Mouse (Mus musculus) cortical plate, adult 2 months (tissue): Measurements from ENCODE around the gene Socs1. TPM values are rescaled to one million over a fixed set of nuclear protein-coding genes. Genes with fewer than 3 reads are reported as not detected.

Experiments
- H3K27ac ChIP-seq: fragments of 200-500 bp; 2 replicates; pipeline ENCODE4 v1.5.1; 2012; ENCODE audit warnings: low read length, control low read depth, inconsistent platforms; ENCODE audit not compliant: insufficient read depth
- H3K4me1 ChIP-seq: fragments of 200-500 bp; 2 replicates; pipeline ENCODE4 v1.6.1; 2011; ENCODE audit warnings: low read length; ENCODE audit not compliant: control insufficient read depth, insufficient read depth
- H3K4me3 ChIP-seq: fragments of 200-500 bp; 2 replicates; pipeline ENCODE4 v1.5.1; 2011; ENCODE audit warnings: mild to moderate bottlenecking, low read length, control low read depth; ENCODE audit not compliant: insufficient read depth
- CTCF ChIP-seq: fragments of 200-500 bp; IDR thresholded peaks from 2 replicates; pipeline ENCODE4 v1.5.1; 2011; ENCODE audit warnings: mild to moderate bottlenecking, control low read depth, low read length; ENCODE audit not compliant: insufficient read depth; ENCODE audit errors: extremely low read depth
- POLR2A ChIP-seq: fragments of 200-500 bp; IDR thresholded peaks from 2 replicates; pipeline ENCODE4 v1.6.1; 2011; ENCODE audit warnings: mild to moderate bottlenecking, low read length, control low read depth; ENCODE audit not compliant: insufficient read depth; ENCODE audit errors: extremely low read depth
- polyA plus RNA-seq: library from polyadenylated mRNA; depleted of rRNA; stranded (reverse); fragments of >200 nt; gene quantifications from 2 replicates; pipeline ENCODE4 v1.2.3, GENCODE M21; 2012

Socs1 gene
- polyA plus RNA-seq, 1 experiment = 0.71 TPM

DNA sequence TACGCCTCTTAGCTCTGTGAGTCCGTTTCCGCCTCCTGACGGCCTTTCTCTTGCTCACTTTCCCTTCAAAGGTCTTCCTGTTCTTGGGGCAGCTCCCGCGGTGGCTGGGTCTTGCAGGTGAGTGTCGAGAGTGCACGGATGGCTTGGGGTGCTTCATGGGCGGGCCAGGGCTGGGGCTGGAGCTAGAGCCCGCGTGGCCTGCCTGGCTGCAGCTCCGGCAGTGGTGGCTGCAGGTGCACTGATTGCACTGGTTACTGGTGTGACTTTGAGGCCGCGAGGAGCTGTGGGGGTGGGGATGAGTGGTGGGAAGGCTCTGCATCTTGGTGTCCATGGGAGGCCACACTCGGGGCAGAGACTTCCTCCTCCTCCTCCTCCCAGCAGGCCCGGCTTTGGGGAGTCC is 2.9 kb upstream of the Socs1 start, which contains the start of gene Tnp2:
Gene Tnp2, minus strand, starts transcription at position 390 of the 400 bp plus-strand sequence.
- Histone ChIP-seq H3K4me3 (no peak within 1 kb of the TSS), H3K27ac (no peak within 1 kb of the TSS), H3K4me1 (no peaks in the 10 kb centered on the region)
- no peak for TF ChIP-seq POLR2A
- TF ChIP-seq CTCF = no peak

DNA sequence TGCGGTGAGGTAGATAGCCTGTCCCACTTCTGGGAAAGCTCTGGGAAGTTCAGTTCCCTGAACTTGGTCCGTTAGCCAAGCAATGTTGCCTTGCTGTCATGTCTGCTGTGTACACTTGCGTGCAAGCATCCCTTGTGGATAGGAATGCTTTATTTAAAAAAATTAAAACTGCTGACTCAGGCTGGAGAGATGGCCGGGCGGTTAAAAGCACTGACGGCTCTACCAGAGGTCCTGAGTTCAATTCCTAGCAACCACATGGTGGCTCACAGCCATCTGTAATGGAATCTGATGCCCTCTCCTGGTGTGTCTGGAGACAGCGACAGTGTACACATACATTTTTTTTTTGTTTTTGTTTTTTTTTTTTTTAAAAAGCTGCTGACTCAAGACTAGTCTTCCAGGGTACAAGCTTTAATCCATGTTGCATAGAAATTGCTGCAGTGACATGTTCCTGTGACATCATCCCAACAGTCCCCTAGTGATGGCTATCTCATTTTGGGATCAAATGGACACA is 2.3 kb upstream of the Socs1 start:
- Histone ChIP-seq H3K4me3 (no peak overlapping the region), H3K27ac (no peak overlapping the region), H3K4me1 (no peaks in the 10 kb centered on the region)
- TF ChIP-seq POLR2A (no peak), CTCF (no peak)

DNA sequence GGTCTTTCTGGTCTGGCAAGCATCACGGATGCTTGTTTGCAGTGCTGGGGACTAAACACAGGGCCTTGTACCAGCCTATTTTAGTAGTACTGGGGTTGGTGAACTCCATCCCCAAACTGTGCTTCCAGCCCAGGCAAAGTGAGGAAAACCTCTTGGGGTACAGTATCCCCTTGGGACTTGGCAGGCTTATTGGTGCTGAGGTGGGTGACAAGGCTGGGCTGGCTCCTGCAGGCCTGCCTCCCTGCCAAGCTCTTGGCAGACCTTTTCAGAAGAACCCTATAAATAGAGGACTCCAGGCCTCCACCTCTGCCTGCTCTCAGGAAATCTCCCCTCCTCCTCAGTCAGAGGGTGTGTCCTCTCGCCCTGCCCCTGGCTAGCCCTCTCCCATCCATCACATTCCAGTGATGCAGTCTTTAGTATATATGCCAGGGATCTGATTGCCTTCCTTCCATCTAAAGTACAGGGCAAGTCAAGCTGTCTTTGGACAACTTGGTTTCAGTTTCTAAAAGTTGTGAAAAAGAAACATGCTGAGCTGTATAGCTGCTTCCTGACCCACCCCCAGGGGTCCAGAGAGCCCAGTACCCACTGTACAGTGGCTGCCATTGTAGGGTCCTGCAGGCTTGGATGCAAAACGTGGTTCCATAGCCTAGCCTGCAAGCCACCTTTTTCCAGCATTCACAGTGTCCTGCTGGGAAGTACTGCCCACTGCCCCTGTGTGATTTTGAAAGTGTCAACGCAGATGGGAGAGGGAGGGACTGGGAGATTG is 1.6 kb upstream of the Socs1 start:
- no peak overlapping the region for H3K4me3 ChIP-seq
- H3K27ac ChIP-seq = no peak overlapping the region
- TF ChIP-seq POLR2A = no peak
- TF ChIP-seq CTCF = no peak
- H3K4me1 ChIP-seq = no peaks in the 10 kb centered on the region

DNA sequence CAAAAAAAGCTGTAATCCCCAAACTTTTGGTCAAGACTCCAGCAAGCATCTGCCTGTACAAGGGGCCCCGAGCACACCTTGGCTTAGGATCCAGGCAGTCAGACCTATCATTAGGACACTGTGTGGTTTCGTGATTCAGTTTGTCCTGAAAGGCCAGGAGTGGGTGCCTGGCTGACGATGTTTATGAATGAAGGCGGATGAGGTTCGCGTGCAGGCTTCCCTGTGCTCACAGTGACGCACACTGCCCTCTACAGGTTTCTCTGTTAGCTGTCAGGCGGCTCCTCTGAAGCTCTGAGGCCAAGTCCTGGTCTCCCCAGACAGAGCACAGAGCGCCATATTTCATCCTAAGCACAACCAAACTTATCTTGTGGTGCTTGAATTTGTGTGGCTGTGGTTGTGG is 952 bp upstream of the Socs1 start:
- Histone ChIP-seq H3K27ac (no peak overlapping the region), H3K4me1 (no peaks in the 10 kb centered on the region), H3K4me3 (peak overlapping the region; percentile 62; the same call in 1 of the 2 replicates)
- TF ChIP-seq CTCF = peak; percentile 88
- TF ChIP-seq POLR2A = no peak

DNA sequence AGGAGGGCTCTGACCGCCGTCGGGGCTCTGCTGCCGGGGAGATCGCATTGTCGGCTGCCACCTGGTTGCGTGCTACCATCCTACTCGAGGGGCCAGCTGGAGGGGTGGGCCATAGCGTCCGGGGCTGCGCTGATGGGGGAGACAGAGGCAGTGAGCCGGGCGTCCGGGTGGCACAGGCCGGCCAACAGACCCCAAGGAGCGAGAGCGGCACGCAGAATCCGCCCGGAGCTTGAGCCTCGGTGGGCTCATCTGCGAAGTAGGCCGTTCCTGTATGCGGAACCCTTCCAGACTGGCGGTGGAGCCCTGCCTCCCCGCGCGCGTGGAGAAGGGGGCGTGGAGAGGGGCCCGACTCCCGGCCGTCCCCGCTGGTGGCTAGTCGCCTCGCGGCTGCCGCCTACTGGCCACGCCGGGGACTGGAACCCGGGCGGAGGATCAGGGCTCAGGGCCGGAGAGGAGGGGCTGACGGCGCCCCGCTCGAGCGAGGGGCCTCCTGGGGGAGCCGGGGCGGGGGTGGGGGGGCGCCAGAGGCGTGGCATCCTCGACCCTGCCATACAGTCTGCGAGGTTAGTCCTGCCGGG is 454 bp downstream of the Socs1 start:
- Histone ChIP-seq H3K4me3 (peak overlapping the region; percentile 62), H3K27ac (peak overlapping the region; percentile 61; the same call in 1 of the 2 replicates), H3K4me1 (no peaks in the 10 kb centered on the region)
- TF ChIP-seq CTCF (peak; percentile 38), POLR2A (no peak)

DNA sequence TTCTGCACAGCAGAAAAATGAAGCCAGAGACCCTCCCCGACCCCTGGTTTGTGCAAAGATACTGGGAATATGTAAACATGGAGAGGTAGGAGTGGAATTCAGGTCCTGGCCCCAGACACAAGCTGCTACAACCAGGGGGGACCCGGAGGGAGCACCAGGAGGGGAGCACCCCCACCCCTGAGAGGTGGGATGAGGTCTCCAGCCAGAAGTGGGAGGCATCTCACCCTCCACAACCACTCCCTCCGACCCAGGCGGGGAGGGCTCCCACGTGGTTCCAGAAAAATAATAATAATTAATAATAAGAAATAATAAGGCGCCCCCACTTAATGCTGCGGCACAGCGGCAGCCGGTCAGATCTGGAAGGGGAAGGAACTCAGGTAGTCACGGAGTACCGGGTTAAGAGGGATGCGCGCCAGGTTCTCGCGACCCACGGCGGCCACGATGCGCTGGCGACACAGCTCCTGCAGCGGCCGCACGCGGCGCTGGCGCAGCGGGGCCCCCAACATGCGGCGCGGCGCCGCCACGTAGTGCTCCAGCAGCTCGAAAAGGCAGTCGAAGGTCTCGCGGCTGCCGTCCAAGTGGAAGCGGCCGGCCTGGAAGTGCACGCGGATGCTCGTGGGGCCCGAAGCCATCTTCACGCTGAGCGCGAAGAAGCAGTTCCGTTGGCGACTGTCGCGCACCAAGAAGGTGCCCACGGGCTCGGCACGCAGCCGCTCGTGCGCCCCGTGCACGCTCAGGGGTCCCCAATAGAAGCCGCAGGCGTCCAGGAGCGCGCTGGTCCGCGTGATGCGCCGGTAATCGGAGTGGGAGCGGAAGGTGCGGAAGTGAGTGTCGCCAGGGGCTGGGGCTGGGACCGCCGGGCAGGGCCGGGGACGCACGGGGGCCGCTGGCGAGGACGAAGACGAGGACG is 1.2 kb downstream of the Socs1 start:
- Histone ChIP-seq H3K27ac (no peak overlapping the region), H3K4me3 (peak overlapping the region; percentile 62), H3K4me1 (no peaks in the 10 kb centered on the region)
- no peak for TF ChIP-seq POLR2A
- no peak for TF ChIP-seq CTCF

DNA sequence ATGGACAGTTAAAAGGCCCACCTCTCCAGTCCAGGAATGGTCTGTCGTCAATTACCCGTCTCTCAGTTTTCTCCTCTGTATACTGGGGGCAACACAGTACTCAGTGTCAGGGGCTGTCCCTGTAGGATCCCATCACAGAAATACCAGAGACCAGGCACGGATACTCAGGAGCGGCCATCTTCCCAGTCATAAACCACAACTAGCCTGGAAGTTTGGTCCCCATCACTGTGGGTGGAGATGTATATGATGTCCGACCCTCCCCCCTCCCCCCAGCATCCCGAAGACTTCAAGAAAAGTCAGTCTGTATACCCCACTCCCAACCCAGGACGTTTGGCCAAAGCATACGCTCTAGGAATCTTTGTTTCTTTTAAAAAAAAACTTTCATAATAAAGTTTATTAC is 1.9 kb downstream of the Socs1 start:
- Histone ChIP-seq H3K27ac (no peak overlapping the region), H3K4me3 (no peak overlapping the region)
- TF ChIP-seq POLR2A (no peak), CTCF (no peak)

DNA sequence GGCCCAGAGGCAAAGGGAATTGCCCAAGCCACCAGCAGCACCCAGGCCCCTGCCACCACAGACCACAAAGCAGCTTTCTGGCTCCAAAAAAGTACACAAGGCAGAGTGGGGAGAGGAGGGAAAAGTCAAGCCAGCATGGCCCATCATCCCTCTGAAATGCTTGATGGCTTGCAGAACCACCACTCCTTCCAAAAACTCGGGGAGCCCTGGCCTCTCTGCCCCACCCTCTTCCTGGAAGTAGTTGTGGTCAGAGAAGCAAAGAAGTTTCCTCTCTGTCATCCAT is 2.2 kb downstream of the Socs1 start:
- no peak for TF ChIP-seq CTCF
- TF ChIP-seq POLR2A = no peak
- Histone ChIP-seq H3K4me3 (no peak overlapping the region), H3K27ac (no peak overlapping the region)

More for the DNA sequence above, 1.9 kb downstream of the Socs1 start:
- H3K4me1 ChIP-seq = no peaks in the 10 kb centered on the region

GRCm38 (mm10) chr16:10782377-10783151 is 2.8 kb downstream of the Socs1 start:
- Histone ChIP-seq H3K27ac (no peak overlapping the region), H3K4me1 (no peaks in the 10 kb centered on the region), H3K4me3 (no peak overlapping the region)
- TF ChIP-seq POLR2A (no peak), CTCF (no peak)

More for the DNA sequence above, 2.2 kb downstream of the Socs1 start:
- H3K4me1 ChIP-seq = no peaks in the 10 kb centered on the region
